Mouse (Mus musculus): ENCODE results near the gene Trp63.
"Not testable (repeated sequence)": the region's sequence is repeated elsewhere in the genome, so short reads cannot be mapped to it uniquely, and the experiment has no call there.

Gene Trp63

GRCm38 (mm10) chr16:25683531-25684248, at the start of gene Trp63:
Gene Trp63, plus strand, starts transcription at chr16:25683763.
- DNase-seq (ENCODE audit: low spot score): no peak

- not testable (repeated sequence) for DNase-seq (ENCODE audit: low spot score)
These were observed 38.8 kb upstream of the Trp63 start for GRCm38 (mm10) chr16:25644716-25645115.

GRCm38 (mm10) chr16:25660510-25661235, 22.9 kb upstream of the Trp63 start:
- DNase-seq (ENCODE audit: low spot score): no peak

GRCm38 (mm10) chr16:25663116-25663515, 20.4 kb upstream of the Trp63 start:
- DNase-seq (ENCODE audit: low spot score): no peak

- DNase-seq (ENCODE audit: low spot score): no peak
These were observed 9.6 kb upstream of the Trp63 start for GRCm38 (mm10) chr16:25673861-25674440.

- no peak for DNase-seq (ENCODE audit: low spot score)
These were observed 3.2 kb upstream of the Trp63 start for GRCm38 (mm10) chr16:25680369-25680768.

- DNase-seq (ENCODE audit: low spot score): no peak
These were observed 1.0 kb upstream of the Trp63 start for GRCm38 (mm10) chr16:25682533-25682932.

- DNase-seq (ENCODE audit: low spot score): no peak
These were observed 1.0 kb downstream of the Trp63 start for GRCm38 (mm10) chr16:25684572-25684971.

- DNase-seq (ENCODE audit: low spot score): no peak
These were observed 7.0 kb downstream of the Trp63 start for GRCm38 (mm10) chr16:25690612-25691011.

- no peak for DNase-seq (ENCODE audit: low spot score)
These were observed 17.7 kb downstream of the Trp63 start for GRCm38 (mm10) chr16:25701252-25701651.

- no peak for DNase-seq (ENCODE audit: low spot score)
These were observed 22.7 kb downstream of the Trp63 start for GRCm38 (mm10) chr16:25706260-25706659.

GRCm38 (mm10) chr16:25715790-25716189, 32.2 kb downstream of the Trp63 start:
- no peak for DNase-seq (ENCODE audit: low spot score)

- no peak for DNase-seq (ENCODE audit: low spot score)
These were observed 39.6 kb downstream of the Trp63 start for GRCm38 (mm10) chr16:25723131-25723530.

- DNase-seq (ENCODE audit: low spot score): no peak
These were observed 43.4 kb downstream of the Trp63 start for GRCm38 (mm10) chr16:25727001-25727400.

GRCm38 (mm10) chr16:25727957-25728506, 44.5 kb downstream of the Trp63 start:
- DNase-seq (ENCODE audit: low spot score): no peak

- no peak for DNase-seq (ENCODE audit: low spot score)
These were observed 53.3 kb downstream of the Trp63 start for GRCm38 (mm10) chr16:25736912-25737311.

GRCm38 (mm10) chr16:25737623-25738050, 54.1 kb downstream of the Trp63 start:
- no peak for DNase-seq (ENCODE audit: low spot score)

- no peak for DNase-seq (ENCODE audit: low spot score)
These were observed 63.2 kb downstream of the Trp63 start for GRCm38 (mm10) chr16:25746807-25747206.

GRCm38 (mm10) chr16:25751866-25752265, 68.3 kb downstream of the Trp63 start:
- no peak for DNase-seq (ENCODE audit: low spot score)

- DNase-seq (ENCODE audit: low spot score): no peak
These were observed 74.5 kb downstream of the Trp63 start for GRCm38 (mm10) chr16:25758108-25758507.

- DNase-seq (ENCODE audit: low spot score): no peak
These were observed 82.0 kb downstream of the Trp63 start for GRCm38 (mm10) chr16:25765549-25765948.

- no peak for DNase-seq (ENCODE audit: low spot score)
These were observed 91.0 kb downstream of the Trp63 start for GRCm38 (mm10) chr16:25774611-25775010.

GRCm38 (mm10) chr16:25777501-25777900, 93.9 kb downstream of the Trp63 start:
- no peak for DNase-seq (ENCODE audit: low spot score)

Measured in testis, postnatal 10 days (tissue).